Mouse (Mus musculus): ENCODE results near the gene Myocos. TPM values are rescaled to one million over a fixed set of nuclear protein-coding genes. Genes with fewer than 3 reads are reported as not detected.
"Not testable (repeated sequence)": the region's sequence is repeated elsewhere in the genome, so short reads cannot be mapped to it uniquely, and the experiment has no call there.

Gene Myocos
- polyA plus RNA-seq, 1 experiment = not detected

GRCm38 (mm10) chr1:162636516-162636915 is 21.5 kb downstream of the Myocos start:
- H3K4me1 ChIP-seq (ENCODE audit: control insufficient read depth, insufficient read depth, insufficient read length, low read length) = peaks cover 2% of the 10 kb centered on the region
- no peak overlapping the region for H3K27ac ChIP-seq (replicated peaks; ENCODE audit: low read depth, low read length)
- H3K4me3 ChIP-seq (ENCODE audit: insufficient read depth, low read depth, low read length) = no peak overlapping the region

- not testable (repeated sequence) for H3K4me3 ChIP-seq (ENCODE audit: insufficient read depth, low read depth, low read length); H3K27ac ChIP-seq (replicated peaks; ENCODE audit: low read depth, low read length); H3K4me1 ChIP-seq (ENCODE audit: control insufficient read depth, insufficient read depth, insufficient read length, low read length)
These were observed 22.6 kb downstream of the Myocos start for GRCm38 (mm10) chr1:162635291-162635931.

- not testable (repeated sequence) for H3K4me3 ChIP-seq (ENCODE audit: insufficient read depth, low read depth, low read length); H3K4me1 ChIP-seq (ENCODE audit: control insufficient read depth, insufficient read depth, insufficient read length, low read length); H3K27ac ChIP-seq (replicated peaks; ENCODE audit: low read depth, low read length)
These were observed 29.7 kb downstream of the Myocos start for GRCm38 (mm10) chr1:162628326-162628725.

GRCm38 (mm10) chr1:162627821-162628220 is 30.2 kb downstream of the Myocos start:
- not testable (repeated sequence) for H3K27ac ChIP-seq (replicated peaks; ENCODE audit: low read depth, low read length); H3K4me3 ChIP-seq (ENCODE audit: insufficient read depth, low read depth, low read length); H3K4me1 ChIP-seq (ENCODE audit: control insufficient read depth, insufficient read depth, insufficient read length, low read length)

- H3K4me1 ChIP-seq (ENCODE audit: control insufficient read depth, insufficient read depth, insufficient read length, low read length) = no peaks in the 10 kb centered on the region
- H3K27ac ChIP-seq (replicated peaks; ENCODE audit: low read depth, low read length) = no peak overlapping the region
- H3K4me3 ChIP-seq (ENCODE audit: insufficient read depth, low read depth, low read length) = no peak overlapping the region
These were observed 32.8 kb downstream of the Myocos start for GRCm38 (mm10) chr1:162625229-162625628.

GRCm38 (mm10) chr1:162623895-162624294 is 34.1 kb downstream of the Myocos start:
- no peak overlapping the region for H3K27ac ChIP-seq (replicated peaks; ENCODE audit: low read depth, low read length)
- H3K4me1 ChIP-seq (ENCODE audit: control insufficient read depth, insufficient read depth, insufficient read length, low read length) = no peaks in the 10 kb centered on the region
- no peak overlapping the region for H3K4me3 ChIP-seq (ENCODE audit: insufficient read depth, low read depth, low read length)

GRCm38 (mm10) chr1:162620487-162620886 is 37.5 kb downstream of the Myocos start:
- Histone ChIP-seq H3K4me3 (ENCODE audit: insufficient read depth, low read depth, low read length) (no peak overlapping the region), H3K27ac (replicated peaks; ENCODE audit: low read depth, low read length) (no peak overlapping the region), H3K4me1 (ENCODE audit: control insufficient read depth, insufficient read depth, insufficient read length, low read length) (no peaks in the 10 kb centered on the region)

- no peak overlapping the region for H3K27ac ChIP-seq (replicated peaks; ENCODE audit: low read depth, low read length)
- H3K4me3 ChIP-seq (ENCODE audit: insufficient read depth, low read depth, low read length) = no peak overlapping the region
- H3K4me1 ChIP-seq (ENCODE audit: control insufficient read depth, insufficient read depth, insufficient read length, low read length) = no peaks in the 10 kb centered on the region
These were observed 42.5 kb downstream of the Myocos start for GRCm38 (mm10) chr1:162615511-162615910.

GRCm38 (mm10) chr1:162611191-162611590 is 46.8 kb downstream of the Myocos start:
- Histone ChIP-seq H3K27ac (replicated peaks; ENCODE audit: low read depth, low read length) (no peak overlapping the region), H3K4me3 (ENCODE audit: insufficient read depth, low read depth, low read length) (no peak overlapping the region), H3K4me1 (ENCODE audit: control insufficient read depth, insufficient read depth, insufficient read length, low read length) (no peaks in the 10 kb centered on the region)

GRCm38 (mm10) chr1:162609633-162610250 is 48.3 kb downstream of the Myocos start:
- Histone ChIP-seq H3K4me3 (ENCODE audit: insufficient read depth, low read depth, low read length) (no peak overlapping the region), H3K4me1 (ENCODE audit: control insufficient read depth, insufficient read depth, insufficient read length, low read length) (no peaks in the 10 kb centered on the region), H3K27ac (replicated peaks; ENCODE audit: low read depth, low read length) (no peak overlapping the region)

GRCm38 (mm10) chr1:162608127-162608526 is 49.9 kb downstream of the Myocos start:
- Histone ChIP-seq H3K4me3 (ENCODE audit: insufficient read depth, low read depth, low read length) (no peak overlapping the region), H3K4me1 (ENCODE audit: control insufficient read depth, insufficient read depth, insufficient read length, low read length) (no peaks in the 10 kb centered on the region), H3K27ac (replicated peaks; ENCODE audit: low read depth, low read length) (no peak overlapping the region)

GRCm38 (mm10) chr1:162601288-162601687 is 56.7 kb downstream of the Myocos start:
- H3K27ac ChIP-seq (replicated peaks; ENCODE audit: low read depth, low read length) = no peak overlapping the region
- H3K4me3 ChIP-seq (ENCODE audit: insufficient read depth, low read depth, low read length) = no peak overlapping the region

GRCm38 (mm10) chr1:162599617-162600016 is 58.4 kb downstream of the Myocos start:
- no peak overlapping the region for H3K4me3 ChIP-seq (ENCODE audit: insufficient read depth, low read depth, low read length)
- no peaks in the 10 kb centered on the region for H3K4me1 ChIP-seq (ENCODE audit: control insufficient read depth, insufficient read depth, insufficient read length, low read length)
- no peak overlapping the region for H3K27ac ChIP-seq (replicated peaks; ENCODE audit: low read depth, low read length)

More at GRCm38 (mm10) chr1:162601288-162601687, 56.7 kb downstream of the Myocos start:
- H3K4me1 ChIP-seq (ENCODE audit: control insufficient read depth, insufficient read depth, insufficient read length, low read length) = no peaks in the 10 kb centered on the region

GRCm38 (mm10) chr1:162597379-162598102 is 60.5 kb downstream of the Myocos start:
- Histone ChIP-seq H3K4me3 (ENCODE audit: insufficient read depth, low read depth, low read length) (no peak overlapping the region), H3K4me1 (ENCODE audit: control insufficient read depth, insufficient read depth, insufficient read length, low read length) (no peaks in the 10 kb centered on the region), H3K27ac (replicated peaks; ENCODE audit: low read depth, low read length) (no peak overlapping the region)
